Mouse (Mus musculus) thymus, adult 18-20 months (tissue): ENCODE measurements around the gene Bad.
A peak's percentile ranks its signal among the peaks of the same experiment; 100 is the strongest.

Source experiments
- DNase-seq, 2 experiments: peaks; one replicate each; pipeline ENCODE4 v3.0.0; 2022; ENCODE audit warnings: mixed read lengths in 2 of 2

The Bad gene

DNA sequence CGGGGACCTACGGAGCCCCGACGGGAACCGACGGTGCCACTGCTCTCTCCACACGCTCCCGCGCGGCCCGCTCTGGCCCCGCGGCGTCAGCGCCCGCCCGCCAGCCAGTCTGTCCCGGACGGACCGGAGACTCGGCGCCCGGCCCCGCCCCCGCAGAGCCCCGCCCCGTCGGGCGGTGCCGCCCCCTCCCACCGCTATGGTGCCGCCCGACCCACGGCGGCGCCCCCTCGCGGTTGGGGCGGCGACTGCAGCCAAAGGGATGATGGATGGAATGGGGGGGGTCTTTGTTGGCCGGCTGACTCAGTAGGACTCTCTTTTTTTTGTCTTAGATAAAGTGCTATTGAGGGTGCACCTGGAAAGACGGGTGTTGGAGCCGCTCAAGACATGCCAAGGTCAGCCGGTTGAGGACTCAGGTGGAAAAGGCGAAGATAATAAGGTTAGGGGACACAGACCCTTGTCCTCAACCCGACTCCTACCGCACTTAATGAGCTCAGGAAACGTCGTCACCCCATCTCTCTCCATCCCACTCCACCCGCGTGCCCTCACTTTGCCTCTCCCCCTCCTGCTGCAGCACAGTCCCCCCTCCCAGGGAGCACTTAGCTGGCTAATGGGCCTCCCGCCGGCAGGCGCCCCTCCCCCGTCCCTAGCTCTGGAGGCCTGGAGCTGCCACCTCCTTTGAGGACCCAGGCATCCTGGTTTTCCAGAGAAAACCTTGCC is 28.2 kb downstream of the Bad start:
- DNase-seq = peak in 1 of 2 experiments; percentile 46

GRCm38 (mm10) chr19:6970460-6971085 is 28.9 kb downstream of the Bad start:
- DNase-seq = no peak

GRCm38 (mm10) chr19:6971644-6972043 is 30.0 kb downstream of the Bad start:
- DNase-seq = no peak

DNA sequence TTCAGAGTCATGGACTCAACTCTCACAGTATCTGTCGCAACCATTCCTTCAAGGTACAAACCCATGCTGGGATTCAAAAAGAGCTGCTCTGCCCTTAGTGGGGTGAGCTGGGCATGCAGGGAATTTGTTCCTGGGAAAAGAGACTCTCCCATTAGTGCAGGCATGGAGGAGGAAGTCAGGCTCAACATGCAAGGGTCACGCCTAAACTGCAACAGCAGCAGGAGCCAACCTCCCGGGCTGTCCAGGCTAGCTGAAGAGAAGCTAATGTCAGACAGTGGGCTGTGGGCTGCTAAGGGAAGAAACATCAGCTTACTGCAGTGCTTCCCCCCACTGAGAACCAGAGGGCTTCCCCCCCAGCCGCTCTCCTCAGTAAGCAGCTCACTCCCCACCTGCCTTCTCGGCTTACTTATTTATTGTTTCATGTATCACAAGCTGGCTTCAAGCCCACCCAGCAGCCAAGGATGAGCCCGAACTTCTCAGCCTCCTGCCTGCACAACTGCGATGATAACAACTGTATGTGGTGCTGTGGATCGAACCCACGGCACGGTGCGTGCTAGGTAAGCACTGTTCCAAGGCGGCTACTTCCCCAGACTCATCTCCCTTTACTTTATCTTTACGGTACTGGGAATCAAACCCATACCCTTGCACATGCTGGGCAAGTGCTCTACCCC is 30.7 kb downstream of the Bad start:
- DNase-seq = no peak

DNA sequence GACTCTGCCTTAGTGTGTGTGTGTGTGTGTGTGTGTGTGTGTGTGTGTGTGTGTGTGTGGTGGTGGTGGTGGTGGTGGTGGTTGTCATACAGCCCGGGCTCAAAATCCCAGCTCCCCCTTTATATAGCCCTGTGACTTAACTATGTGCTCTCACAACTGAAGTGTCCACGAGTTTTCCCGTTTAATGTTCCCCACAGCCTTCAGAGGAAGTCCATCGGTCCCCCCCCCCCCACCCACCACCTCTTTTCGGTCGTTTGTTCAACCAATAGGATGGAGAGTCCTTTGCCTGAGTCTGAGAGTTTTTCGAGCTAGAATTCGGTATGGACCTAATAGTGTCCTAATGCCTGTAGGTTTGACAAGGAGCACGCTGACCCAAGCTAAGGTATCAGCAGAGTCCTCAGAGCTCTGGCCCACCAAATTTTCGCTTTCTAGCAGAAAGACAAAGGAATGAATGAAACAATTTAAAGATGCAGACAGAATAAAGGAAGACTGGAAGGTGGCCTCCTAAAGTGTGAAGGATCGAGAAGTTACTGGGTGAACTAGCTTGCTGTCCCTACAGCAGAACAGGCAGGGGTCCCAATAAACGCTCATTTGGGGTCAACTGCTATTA is 32.0 kb downstream of the Bad start:
- DNase-seq = no peak

DNA sequence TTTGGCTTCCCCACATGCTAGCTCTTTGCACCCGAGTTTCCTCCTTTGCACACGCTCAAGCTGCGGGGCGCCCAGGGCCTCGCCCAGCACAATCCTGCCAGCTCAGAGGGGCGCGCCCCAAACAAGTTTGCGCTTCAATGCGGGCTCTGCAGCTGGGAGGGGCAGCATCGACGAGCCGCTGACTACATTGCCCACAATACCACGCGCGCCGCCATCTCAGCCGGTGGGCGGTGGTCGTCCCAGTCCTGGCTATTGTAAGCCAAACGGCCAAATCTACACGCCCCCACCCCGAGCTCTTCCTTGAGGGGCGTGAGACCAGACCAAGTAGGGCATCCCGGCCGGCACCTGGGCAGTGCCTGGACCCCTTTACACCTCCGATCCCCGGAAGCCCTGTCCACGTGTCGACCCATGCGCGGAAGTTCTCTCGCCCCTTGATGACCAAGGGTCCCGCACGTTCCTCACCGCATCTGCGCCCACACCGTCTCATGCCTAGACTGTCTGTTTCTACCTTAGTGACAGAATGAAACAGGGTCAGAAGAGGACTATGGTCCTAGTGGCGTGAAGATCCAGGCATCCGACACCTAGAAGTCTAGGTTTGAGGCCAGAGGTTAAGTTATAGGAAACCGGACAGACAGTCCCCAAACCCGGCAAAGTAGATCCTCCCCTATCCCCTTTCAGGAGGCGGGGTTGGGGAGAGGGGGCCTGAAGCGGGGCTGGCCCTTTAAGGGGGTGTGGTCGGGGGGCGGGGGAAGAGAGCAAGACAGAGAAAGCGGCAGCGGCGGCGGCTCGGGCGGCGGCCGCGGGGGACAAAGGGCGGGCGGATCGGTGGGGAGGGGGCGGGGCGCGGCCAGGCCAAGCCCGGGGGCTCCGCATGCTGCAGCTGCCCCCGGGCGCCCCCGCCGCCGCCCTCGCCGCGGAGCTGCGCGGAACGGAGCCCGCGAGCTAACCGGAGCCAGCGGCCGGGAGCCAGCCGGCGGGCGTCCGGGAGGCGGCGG is 32.8 kb downstream of the Bad start, which contains the start of gene Ppp1r14b:
Ppp1r14b (plus strand) TSS at position 758 of the 995 bp plus-strand sequence.
- peak; percentile 78 to 83 for DNase-seq

GRCm38 (mm10) chr19:6975537-6976521 is 34.2 kb downstream of the Bad start, which contains the start of gene Plcb3:
Gene Plcb3 (minus strand): TSS chr19:6976470.
- peak; percentile 85 to 93 for DNase-seq

DNA sequence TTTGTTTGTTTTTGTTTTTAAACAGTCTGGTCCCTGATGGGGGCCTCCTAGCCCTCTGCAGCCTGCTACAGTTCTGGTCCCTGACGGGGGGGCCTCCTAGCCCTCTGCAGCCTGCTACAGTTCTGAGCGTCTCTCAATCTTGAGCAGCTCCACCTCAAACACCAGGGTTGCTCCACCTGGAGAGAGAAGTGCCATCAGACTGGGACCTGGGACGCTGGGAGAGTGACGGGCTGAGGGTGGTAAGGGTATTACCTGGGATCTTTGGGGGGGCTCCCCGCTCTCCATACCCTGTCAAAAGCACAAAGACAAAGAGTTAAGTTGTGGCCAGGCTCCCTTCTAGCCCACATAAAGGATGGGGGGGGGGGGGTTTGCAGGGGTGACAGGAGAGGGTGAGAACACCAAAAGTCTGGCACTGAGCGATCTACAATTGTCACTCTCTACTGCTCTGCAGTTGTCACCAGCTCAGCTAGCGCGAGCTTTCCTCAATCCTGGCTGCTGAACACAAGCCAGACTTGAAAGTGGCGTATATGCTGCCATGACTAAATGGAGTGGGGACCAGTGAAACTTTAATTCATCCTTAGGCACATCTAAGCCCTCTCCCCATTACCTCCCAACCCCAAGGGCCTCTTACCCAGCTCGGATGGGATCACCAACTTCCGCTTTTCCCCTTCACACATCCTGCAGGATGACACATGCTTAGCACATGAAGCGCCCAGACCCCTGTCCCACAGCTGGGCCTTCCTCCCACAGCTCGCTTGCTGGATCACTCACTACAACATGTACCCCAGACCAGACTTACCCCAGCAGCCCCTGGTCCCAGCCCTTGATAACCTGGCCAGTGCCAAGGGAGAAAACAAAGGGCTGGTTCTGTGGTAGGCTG is 36.3 kb downstream of the Bad start:
- DNase-seq = no peak

DNA sequence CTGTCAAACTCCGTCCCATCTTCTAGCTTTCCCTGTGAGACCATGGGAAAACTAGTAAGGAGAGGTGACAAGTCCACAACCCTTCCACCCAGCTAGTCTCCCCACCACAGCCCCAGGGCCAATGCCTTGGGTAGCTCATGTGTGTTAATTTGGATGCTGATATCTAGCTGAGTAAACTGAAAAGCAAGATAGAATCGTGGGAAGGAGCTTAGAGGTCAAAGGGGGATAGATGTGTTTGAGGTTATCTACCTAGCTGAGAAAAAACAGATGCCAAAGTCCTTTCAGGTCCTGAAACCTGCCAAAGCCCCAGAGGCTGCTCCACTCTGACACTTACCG is 36.9 kb downstream of the Bad start:
- no peak for DNase-seq

GRCm38 (mm10) chr19:6979001-6979479 is 37.4 kb downstream of the Bad start:
- DNase-seq = peak; percentile 49 to 70

GRCm38 (mm10) chr19:6979486-6980380 is 38.1 kb downstream of the Bad start:
- DNase-seq = peak; percentile 99

GRCm38 (mm10) chr19:6980381-6981093 is 38.9 kb downstream of the Bad start, which contains the start of gene Fkbp2:
Gene Fkbp2 (minus strand): TSS chr19:6980501.
- DNase-seq = peak; percentile 97 to 99

DNA sequence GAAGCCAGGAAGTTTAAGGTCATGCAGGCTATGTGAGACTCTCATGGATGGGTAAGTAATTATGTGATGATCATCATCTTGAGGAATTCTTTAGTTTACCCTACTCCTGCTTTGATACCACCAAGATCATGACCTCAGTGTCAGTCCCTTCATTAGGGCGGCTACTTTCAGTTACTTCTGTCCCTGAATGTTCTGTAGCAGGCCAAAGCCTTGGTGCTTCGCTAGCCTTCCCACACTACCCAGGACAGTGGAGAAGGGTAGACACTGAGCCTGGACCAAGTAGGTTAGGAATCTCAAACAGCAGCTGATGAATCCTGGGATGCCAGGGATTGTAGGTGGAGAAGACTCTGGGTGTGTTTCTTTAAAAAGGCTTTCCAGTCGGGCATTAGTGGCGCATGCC is 39.8 kb downstream of the Bad start:
- DNase-seq = no peak

DNA sequence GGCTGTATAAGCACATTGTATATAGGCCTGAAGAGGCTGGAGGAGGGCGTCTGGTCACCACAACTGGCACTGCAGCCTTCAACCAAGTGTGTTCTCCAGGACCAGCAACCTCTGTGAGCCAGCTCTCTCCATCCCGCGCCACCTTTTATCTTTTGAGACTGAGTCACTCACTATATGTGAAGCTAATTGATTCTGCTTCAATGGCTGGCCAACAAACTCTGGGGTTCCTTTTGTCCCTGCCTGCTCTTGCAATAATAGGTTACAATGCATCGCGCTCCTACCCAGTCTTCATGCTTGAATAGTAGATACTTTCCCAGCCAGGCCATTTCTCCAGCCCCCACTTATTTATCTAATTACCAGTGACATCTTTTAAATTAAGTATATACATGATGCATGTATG is 42.0 kb downstream of the Bad start:
- no peak for DNase-seq

DNA sequence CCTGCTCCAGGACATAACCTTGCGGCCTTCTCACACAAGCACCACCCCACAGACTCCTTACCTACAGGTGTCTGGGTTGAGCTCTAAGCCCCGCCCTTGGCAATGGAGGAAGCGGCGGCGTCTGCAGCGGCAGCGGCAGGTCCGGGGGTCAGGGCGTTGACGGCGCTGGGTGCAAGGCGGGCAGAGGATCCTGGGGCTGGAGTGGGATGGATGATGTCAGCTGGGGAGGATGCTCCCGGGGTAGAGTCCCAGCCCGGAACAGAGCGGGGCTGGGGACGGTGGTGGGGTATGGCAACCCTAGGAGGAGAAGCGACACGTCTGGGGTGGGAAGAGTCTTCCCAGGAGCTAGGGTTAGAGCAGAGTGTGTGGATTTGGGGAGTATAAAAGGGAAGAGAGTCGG is 43.6 kb downstream of the Bad start:
- no peak for DNase-seq

DNA sequence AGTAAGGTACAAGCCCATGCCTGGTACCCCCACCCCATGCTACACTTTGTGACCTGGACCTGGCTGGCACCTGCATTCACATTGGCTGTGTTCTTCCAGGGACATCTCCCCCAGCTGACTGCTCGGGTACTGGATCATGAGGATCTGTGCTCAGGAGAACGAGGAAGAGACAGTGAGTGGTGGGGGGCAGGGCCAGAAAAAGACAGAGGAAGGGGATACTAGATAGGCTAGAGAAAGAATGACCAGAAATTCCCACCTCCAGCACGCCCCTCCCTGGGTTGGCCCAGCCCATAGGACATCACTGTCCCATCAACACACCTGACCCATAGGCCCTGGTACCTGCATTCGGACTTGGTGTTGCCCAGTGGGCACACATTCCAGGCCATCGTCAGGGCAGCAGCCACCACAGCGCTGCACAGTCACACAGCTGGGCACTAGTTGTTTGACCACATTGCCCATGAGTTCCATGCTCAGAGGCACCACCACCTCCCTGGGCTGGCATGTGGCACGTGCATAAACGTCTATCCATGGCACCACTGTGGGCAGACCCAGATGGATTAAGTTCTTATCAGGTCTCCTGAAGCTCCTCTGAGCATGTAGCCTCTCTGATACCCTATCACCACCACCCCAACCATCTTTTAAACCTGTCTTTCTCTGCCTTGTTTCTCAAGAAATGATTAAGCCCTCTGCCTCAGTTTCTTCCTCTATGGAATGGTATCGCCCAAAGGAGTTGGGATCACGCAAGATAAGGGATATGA is 44.5 kb downstream of the Bad start:
- DNase-seq = no peak
